Mouse (Mus musculus) v-Abl transformed pro-B cells (cell line): ENCODE measurements around the gene Smyd2.

Source experiments
- in situ Hi-C, 2 experiments: fragments of 400-800 bp; cut with MboI; formaldehyde crosslinking; loops; one replicate each; pipeline ENCODE4 v1.15.1; 2025; ENCODE audit not compliant: unreplicated experiment in 2 of 2

Gene Smyd2

DNA sequence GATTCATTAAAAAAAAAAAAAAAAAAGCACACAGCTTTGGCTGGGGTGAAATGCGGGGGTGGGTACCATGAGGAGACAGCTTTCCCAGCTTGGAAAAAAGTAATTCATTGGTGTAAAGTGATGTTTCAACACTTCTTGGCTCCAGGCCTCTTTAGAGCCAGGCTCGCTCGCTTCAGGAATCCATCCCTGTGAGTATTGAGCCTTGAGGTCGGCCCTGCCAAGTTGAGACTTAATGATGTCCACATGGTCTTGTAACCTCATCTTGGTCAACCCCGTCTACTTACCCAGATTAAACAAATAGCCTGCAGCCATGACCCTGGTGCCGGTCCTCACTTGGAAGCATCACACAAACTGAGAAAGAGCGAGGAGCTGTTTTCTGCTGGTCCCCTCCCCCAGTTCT lies 69.7 kb downstream of the Smyd2 start:
- in situ Hi-C loops = no loop called here

DNA sequence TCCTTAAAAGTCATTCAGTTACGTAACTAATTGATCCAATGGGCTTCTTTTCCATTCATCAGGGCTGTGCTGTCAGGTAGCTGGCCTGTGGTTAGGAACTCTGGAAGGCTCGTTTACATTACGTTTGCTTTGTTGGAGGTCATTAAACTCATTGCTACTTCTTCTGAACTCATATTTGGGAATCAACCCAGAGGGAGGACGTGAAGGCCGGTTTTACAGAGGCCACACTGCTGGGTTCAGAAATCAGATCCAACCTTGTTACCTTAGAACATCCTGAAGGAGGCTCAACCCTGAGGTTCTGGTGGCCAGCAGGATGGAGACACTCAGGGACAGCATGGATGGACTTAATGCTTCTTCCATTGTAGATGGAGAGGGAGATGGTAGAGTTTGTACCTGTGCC lies 70.1 kb downstream of the Smyd2 start:
- in situ Hi-C loops = no loop called here

DNA sequence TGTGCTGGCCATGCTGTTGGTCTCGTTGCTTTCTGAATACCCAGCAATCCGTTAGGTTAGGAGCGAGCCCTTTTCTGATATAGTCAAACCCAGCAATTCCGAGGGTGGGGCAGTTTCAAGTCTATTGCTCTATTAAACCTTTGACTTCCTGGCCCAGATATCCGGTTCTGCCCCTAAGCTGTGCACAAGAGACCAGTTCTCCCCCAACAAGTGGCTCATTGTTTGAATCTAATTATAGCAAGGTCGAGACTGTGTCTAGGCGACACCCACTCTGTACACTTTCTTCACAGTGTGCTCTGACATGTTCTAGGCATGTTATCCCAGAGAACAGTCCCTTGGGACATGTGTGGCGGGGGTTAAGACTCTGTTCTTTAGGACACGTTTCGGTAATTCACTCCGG lies 72.6 kb downstream of the Smyd2 start:
- in situ Hi-C loops = no loop called here

DNA sequence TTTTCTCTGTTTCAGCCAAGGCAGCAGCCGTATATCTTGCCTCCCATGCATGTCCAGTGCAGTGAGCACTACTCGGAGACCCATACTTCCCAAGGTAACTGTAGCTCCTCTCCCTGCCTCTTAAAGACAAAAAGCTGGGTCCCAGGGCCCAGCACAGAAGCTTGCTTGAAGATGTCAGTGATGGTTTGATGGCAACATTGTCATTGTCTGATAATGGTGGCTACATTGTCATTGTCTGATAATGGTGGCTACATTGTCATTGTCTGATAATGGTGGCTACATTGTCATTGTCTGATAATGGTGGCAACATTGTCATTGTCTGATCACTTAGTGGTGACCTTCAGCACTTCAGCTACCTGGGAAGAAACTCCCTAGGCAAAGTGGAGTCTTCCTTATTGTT lies 75.8 kb downstream of the Smyd2 start:
- in situ Hi-C loops = no loop called here

DNA sequence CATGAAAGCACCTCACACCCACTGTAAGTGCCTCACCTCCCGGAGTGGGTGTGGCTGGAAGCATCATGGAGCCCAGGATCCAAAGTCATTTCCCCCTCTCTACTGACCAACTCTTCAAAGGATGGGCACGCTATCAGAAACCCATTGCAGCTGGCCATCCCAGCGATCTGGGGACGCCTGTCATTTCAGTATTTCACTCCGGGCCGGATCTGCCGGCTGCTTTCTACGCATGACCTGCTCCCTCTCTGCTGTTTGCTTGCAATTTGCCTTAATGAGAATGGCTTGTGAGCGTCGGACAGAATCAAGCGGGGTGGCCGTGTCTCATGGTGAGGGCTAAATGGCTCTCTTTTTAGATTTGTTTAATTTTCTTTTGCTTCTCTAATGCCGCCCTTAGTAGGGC lies 88.0 kb downstream of the Smyd2 start:
- in situ Hi-C loops = no loop called here

DNA sequence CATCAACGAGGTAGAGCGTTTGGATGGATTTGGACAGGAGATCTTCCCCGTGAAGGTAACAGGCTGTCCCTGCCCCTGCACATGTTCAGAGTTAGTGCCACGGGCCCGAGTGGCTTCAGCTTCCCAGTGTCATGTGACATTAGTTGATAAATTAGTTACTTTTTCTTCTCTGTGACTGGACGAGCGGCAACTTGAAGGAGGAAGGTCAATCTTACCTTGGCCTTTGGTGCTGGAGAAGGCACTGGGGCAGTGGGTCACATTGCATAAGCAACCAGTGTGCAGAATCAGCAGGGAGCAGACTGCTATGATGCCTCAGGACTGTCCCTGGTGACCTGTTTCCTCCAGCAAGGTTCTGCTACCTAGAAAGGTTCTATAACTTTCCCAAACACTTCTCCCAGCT lies 88.8 kb downstream of the Smyd2 start:
- in situ Hi-C loops = no loop called here

DNA sequence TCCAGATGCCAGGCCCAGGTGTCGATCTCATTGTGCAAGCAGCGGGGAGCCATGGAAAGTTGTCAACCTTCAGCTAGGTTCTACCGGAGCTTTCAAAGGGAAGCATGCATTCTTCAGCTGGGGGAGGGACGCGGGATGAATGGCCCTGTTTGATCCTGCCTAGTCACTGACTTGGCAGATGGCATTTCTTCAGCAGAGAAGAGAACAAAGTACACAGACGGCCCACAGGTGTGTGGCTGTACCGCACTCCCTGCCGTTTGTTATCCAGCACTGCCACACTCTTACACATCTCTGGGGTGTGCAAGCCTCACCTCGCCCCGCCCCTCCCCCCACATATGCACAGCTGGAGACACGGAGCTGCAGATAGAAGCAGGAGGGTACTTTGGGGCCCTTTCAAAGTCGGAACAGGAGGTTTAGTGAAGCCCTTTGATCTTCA lies 91.3 kb downstream of the Smyd2 start:
- in situ Hi-C loops = no loop called here
